Mouse (Mus musculus): ENCODE results near the gene Acp7. TPM values are rescaled to one million over a fixed set of nuclear protein-coding genes. Genes with fewer than 3 reads are reported as not detected.

Acp7 gene
- polyA plus RNA-seq, 1 experiment from 2014 or later = not detected

DNA sequence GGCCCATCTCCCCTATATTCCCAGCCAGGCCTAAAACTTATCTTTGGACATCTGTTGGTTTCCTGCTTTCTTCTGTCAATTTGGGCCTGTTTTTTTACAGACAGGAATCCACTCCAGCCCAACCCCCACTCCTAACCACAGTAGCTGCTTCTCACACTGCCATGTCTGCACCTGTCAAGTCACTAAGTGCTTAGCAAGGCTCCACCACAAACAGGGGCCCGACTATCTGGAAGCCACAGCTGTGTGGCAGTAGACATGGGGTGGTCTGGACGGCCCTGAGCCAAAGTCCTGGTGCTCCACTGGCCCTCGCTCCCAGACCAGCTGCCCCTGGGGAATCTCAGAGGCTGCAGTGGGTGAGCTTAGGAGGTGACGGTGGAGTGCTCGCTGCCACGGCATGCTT, 73.4 kb downstream of the Acp7 start:
- no peak overlapping the region for H3K27ac ChIP-seq (ENCODE audit: low read depth, low read length)
- no peak for ATAC-seq
- H3K27me3 ChIP-seq (replicated peaks; ENCODE audit: control insufficient read depth, insufficient read depth, low read length) = no peaks in the 10 kb centered on the region
- no peaks in the 10 kb centered on the region for H3K9me3 ChIP-seq (ENCODE audit: control insufficient read depth)
- WGBS = 75% methylated on average over 6 of the region's 6 CpGs
- no peaks in the 10 kb centered on the region for H3K4me1 ChIP-seq (replicated peaks; ENCODE audit: control insufficient read depth, insufficient read depth, low read length)
- no peak overlapping the region for H3K9ac ChIP-seq (ENCODE audit: low read depth, low read length)
- no peak overlapping the region for H3K4me2 ChIP-seq (replicated peaks; ENCODE audit: low read depth)
- peaks cover 43% of the 10 kb centered on the region for H3K36me3 ChIP-seq (ENCODE audit: control insufficient read depth, insufficient read depth)
- no peak for TF ChIP-seq CTCF (IDR thresholded peaks at IDR 0.05; ENCODE audit: low read depth)
- H3K4me3 ChIP-seq (ENCODE audit: low read depth, low read length) = no peak overlapping the region

Small RNAs within 50 kb of the gene (microRNA-seq; reads per million reads assigned to microRNA genes)
- not detected for gene Mir7049

Other genes starting within 250 kb of the Acp7 start
- 42.7 and 44.2 TPM in 2 replicates for gene Med29, start 238.6 kb downstream of the Acp7 start, polyA plus RNA-seq (2015; fragmentation: Nextera tagmentation; extraction: Ambion mirVana)
- gene Paf1, start 238.4 kb downstream of the Acp7 start, polyA plus RNA-seq (2015; fragmentation: Nextera tagmentation; extraction: Ambion mirVana) = 54.6 and 60.6 TPM in 2 replicates
- 33.6 and 35.0 TPM in 2 replicates for gene Gmfg, start 193.9 kb downstream of the Acp7 start, polyA plus RNA-seq (2015; fragmentation: Nextera tagmentation; extraction: Ambion mirVana)
- 0.55 and 0.82 TPM in 2 replicates for gene Lrfn1, start 179.4 kb downstream of the Acp7 start, polyA plus RNA-seq (2015; fragmentation: Nextera tagmentation; extraction: Ambion mirVana)
- not detected in 2 replicates for gene Ifnl2, start 120.9 kb downstream of the Acp7 start, polyA plus RNA-seq (2015; fragmentation: Nextera tagmentation; extraction: Ambion mirVana)
- not detected in 2 replicates for gene Ifnl3, start 108.5 kb downstream of the Acp7 start, polyA plus RNA-seq (2015; fragmentation: Nextera tagmentation; extraction: Ambion mirVana)
- gene Sycn, start 90.4 kb downstream of the Acp7 start, polyA plus RNA-seq (2015; fragmentation: Nextera tagmentation; extraction: Ambion mirVana) = 17.0 and 23.4 TPM in 2 replicates
- gene Nccrp1, start 84.1 kb downstream of the Acp7 start, polyA plus RNA-seq (2015; fragmentation: Nextera tagmentation; extraction: Ambion mirVana) = not detected in 2 replicates
- 12.4 and 13.4 TPM in 2 replicates for gene Samd4b, start 33.2 kb downstream of the Acp7 start, polyA plus RNA-seq (2015; fragmentation: Nextera tagmentation; extraction: Ambion mirVana)
- 17.2 and 19.7 TPM in 2 replicates for gene Pak4, start 33.1 kb downstream of the Acp7 start, polyA plus RNA-seq (2015; fragmentation: Nextera tagmentation; extraction: Ambion mirVana)
- 0.37 and 0.90 TPM in 2 replicates for gene Fbxo27, start 61.5 kb upstream of the Acp7 start, polyA plus RNA-seq (2015; fragmentation: Nextera tagmentation; extraction: Ambion mirVana)
- gene Fbxo17, start 85.5 kb upstream of the Acp7 start, polyA plus RNA-seq (2015; fragmentation: Nextera tagmentation; extraction: Ambion mirVana) = 1.6 and 1.8 TPM in 2 replicates
- 98.7 and 101 TPM in 2 replicates for gene Mrps12, start 110.5 kb upstream of the Acp7 start, polyA plus RNA-seq (2015; fragmentation: Nextera tagmentation; extraction: Ambion mirVana)
- 8.6 and 9.9 TPM in 2 replicates for gene Sars2, start 110.7 kb upstream of the Acp7 start, polyA plus RNA-seq (2015; fragmentation: Nextera tagmentation; extraction: Ambion mirVana)
- gene Ccer2, start 124.8 kb upstream of the Acp7 start, polyA plus RNA-seq (2015; fragmentation: Nextera tagmentation; extraction: Ambion mirVana) = not detected in 2 replicates
- gene Sirt2, start 135.4 kb upstream of the Acp7 start, polyA plus RNA-seq (2015; fragmentation: Nextera tagmentation; extraction: Ambion mirVana) = 76.8 and 79.2 TPM in 2 replicates
- gene Nfkbib, start 136.2 kb upstream of the Acp7 start, polyA plus RNA-seq (2015; fragmentation: Nextera tagmentation; extraction: Ambion mirVana) = 33.1 and 33.2 TPM in 2 replicates
- gene Rinl, start 157.6 kb upstream of the Acp7 start, polyA plus RNA-seq (2015; fragmentation: Nextera tagmentation; extraction: Ambion mirVana) = 1.6 and 2.2 TPM in 2 replicates
- 144 and 152 TPM in 2 replicates for gene Hnrnpl, start 177.2 kb upstream of the Acp7 start, polyA plus RNA-seq (2015; fragmentation: Nextera tagmentation; extraction: Ambion mirVana)
- gene Ech1, start 193.9 kb upstream of the Acp7 start, polyA plus RNA-seq (2015; fragmentation: Nextera tagmentation; extraction: Ambion mirVana) = 402 and 426 TPM in 2 replicates
- gene Lgals4, start 202.5 kb upstream of the Acp7 start, polyA plus RNA-seq (2015; fragmentation: Nextera tagmentation; extraction: Ambion mirVana) = 2,376 and 2,464 TPM in 2 replicates
- 1.0 and 2.0 TPM in 2 replicates for gene Lgals7, start 232.5 kb upstream of the Acp7 start, polyA plus RNA-seq (2015; fragmentation: Nextera tagmentation; extraction: Ambion mirVana)

Data from intestine, postnatal 0 days (tissue).